Mouse (Mus musculus): ENCODE measurements around the gene Fancc.

Gene Fancc

GRCm38 (mm10) chr13:63239877-63240671 lies 257.0 kb downstream of the Fancc start:
- peak; percentile 58 for DNase-seq

GRCm38 (mm10) chr13:63239301-63239804 lies 257.7 kb downstream of the Fancc start:
- no peak for DNase-seq

- DNase-seq = no peak
Measured at GRCm38 (mm10) chr13:63238045-63238444, 259.0 kb downstream of the Fancc start.

- no peak for DNase-seq
Measured at GRCm38 (mm10) chr13:63236159-63236893, 260.8 kb downstream of the Fancc start.

GRCm38 (mm10) chr13:63235551-63235950 lies 261.5 kb downstream of the Fancc start:
- DNase-seq = no peak

Data from layer of hippocampus, adult 9-11 months (tissue).